14 mouse cellular contexts compared by ENCODE assay signal in the genomic region with DNA sequence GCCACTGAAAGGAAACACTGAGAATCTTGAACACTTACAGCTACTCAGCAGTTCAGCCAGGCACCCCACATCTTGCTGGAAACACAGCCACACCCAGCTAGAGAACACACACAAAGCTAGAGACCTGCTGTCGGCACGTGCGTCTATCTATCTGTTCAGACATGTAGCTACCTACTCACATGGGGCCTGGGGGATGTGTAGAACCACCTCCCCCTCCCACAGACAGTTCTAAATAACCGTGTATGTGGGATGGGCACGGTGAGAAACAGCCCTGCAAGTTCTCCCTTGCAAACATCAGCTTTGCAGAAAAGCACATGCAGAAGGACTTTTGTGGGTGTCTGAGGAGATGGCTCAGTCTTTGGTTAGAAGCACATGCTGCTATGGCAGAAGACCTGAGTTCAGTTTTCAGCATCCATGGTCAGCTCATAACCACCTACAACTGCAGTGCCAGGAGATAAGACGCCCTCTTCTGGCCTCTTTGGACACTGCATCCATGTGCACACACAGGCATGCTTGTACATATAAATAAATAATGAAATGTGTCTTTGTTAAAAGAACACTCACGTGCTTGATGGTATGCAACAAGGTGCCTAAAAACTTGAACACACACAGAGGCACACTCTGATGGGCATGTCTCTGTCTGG. TPM values are rescaled to one million over a fixed set of nuclear protein-coding genes. Genes with fewer than 3 reads are reported as not detected.
DNase-seq lines count a peak whose midpoint lies in the region; ATAC-seq lines count a peak whose summit lies in the region.
"Had no signal": no experiment of that assay in that cellular context is flagged by ENCODE, and none has a peak within 500 bp of the region (broad histone marks: within the 10 kb centered on the region; RNA-seq: fewer than 3 reads in every experiment).

No protein-coding gene starts in this region.

- no peak for DNase-seq in frontal cortex, postnatal 25 days (ENCODE audit: low spot score in 2 of 2)
- DNase-seq in lung, postnatal 36 days: peak; percentile 18
- no peak for DNase-seq in lung, adult 18-20 months
- peak; percentile 67 for DNase-seq in splenic B cell, adult 2 months (ENCODE audit: low read depth, low spot score)
- DNase-seq in yolk sac, embryonic 10.5 days (ENCODE audit: low spot score): no peak
- DNase-seq: cerebellum, adult 9-11 months; gastrocnemius, adult 2 months; kidney, postnatal 25 days had no signal

- peak; percentile 51 for ATAC-seq in frontal cortex, adult (ENCODE audit: low TSS enrichment)
- peak; percentile 21 for ATAC-seq in activated CD4-positive, CD25-positive, alpha-beta regulatory T cell, adult 4 months
- no peak for ATAC-seq in inflammation-experienced regulatory T-cells, adult 6 months

- H3K36me3 ChIP-seq in splenic B cell, adult 2 months (ENCODE audit: control insufficient read depth, insufficient read depth, low read length, poor library complexity, severe bottlenecking): no peaks in the 10 kb centered on the region
- H3K36me3 ChIP-seq: heart, embryonic 13.5 days; hindbrain, embryonic 15.5 days had no signal

- H3K27me3 ChIP-seq in splenic B cell, adult 2 months (ENCODE audit: control insufficient read depth, insufficient read depth, low read length, poor library complexity, severe bottlenecking): no peaks in the 10 kb centered on the region
- H3K27me3 ChIP-seq: heart, embryonic 13.5 days; hindbrain, embryonic 15.5 days had no signal

RNA-seq across cellular contexts. Expression of a gene that starts 5.3 kb away (rescaled TPM):
- polyA plus RNA-seq in activated CD4-positive, CD25-positive, alpha-beta regulatory T cell, adult 4 months (2017; shearing (Covaris generic)): not detected
- polyA plus RNA-seq in inflammation-experienced regulatory T-cells, adult 6 months (2017; shearing (Covaris generic)): not detected
- polyA plus RNA-seq: heart, embryonic 13.5 days; hindbrain, embryonic 15.5 days; limb, embryonic 11.5 days had no signal

RNA-seq across cellular contexts. Expression of a gene that starts 15.5 kb away (rescaled TPM):
- polyA plus RNA-seq in activated CD4-positive, CD25-positive, alpha-beta regulatory T cell, adult 4 months (2017; shearing (Covaris generic)): 1 to 10 TPM; 1.1 to 1.5 TPM
- polyA plus RNA-seq in inflammation-experienced regulatory T-cells, adult 6 months (2017; shearing (Covaris generic)): 1 to 10 TPM in 2 of 3 experiments, under 1 TPM in 1; 0.62 to 1.6 (median 1.5) TPM

RNA-seq across cellular contexts. Expression of a gene that starts 35.0 kb away (rescaled TPM):
- polyA plus RNA-seq in activated CD4-positive, CD25-positive, alpha-beta regulatory T cell, adult 4 months (2017; shearing (Covaris generic)): not detected
- polyA plus RNA-seq in inflammation-experienced regulatory T-cells, adult 6 months (2017; shearing (Covaris generic)): not detected

RNA-seq across cellular contexts. Expression of a gene that starts 47.4 kb away (rescaled TPM):
- 10 to 100 TPM; 24.1 to 31.0 TPM for polyA plus RNA-seq in activated CD4-positive, CD25-positive, alpha-beta regulatory T cell, adult 4 months (2017; shearing (Covaris generic))
- polyA plus RNA-seq in inflammation-experienced regulatory T-cells, adult 6 months (2017; shearing (Covaris generic)): 10 to 100 TPM; 22.7 to 26.1 (median 23.6) TPM

RNA-seq across cellular contexts. Expression of a gene that starts 60.0 kb away (rescaled TPM):
- polyA plus RNA-seq in activated CD4-positive, CD25-positive, alpha-beta regulatory T cell, adult 4 months (2017; shearing (Covaris generic)): not detected
- under 1 TPM in 1 of 3 experiments, not detected in 2; 0.33 TPM for polyA plus RNA-seq in inflammation-experienced regulatory T-cells, adult 6 months (2017; shearing (Covaris generic))

Comparison
In these comparisons a context has a peak if more than half of its experiments do, and no peak if none do; other contexts are left out.
1. DNase-seq: peak in lung, postnatal 36 days (single experiment) and splenic B cell, adult 2 months (single experiment); none in frontal cortex, postnatal 25 days (0 of 2), lung, adult 18-20 months (0 of 2) and yolk sac, embryonic 10.5 days (single experiment).